Mouse (Mus musculus) heart, embryonic 12.5 days (tissue): ENCODE measurements around the gene Tspan18. TPM values are rescaled to one million over a fixed set of nuclear protein-coding genes. Genes with fewer than 3 reads are reported as not detected.

Source experiments
- ATAC-seq: fragments of 200-750 bp; cut with Nextera tagmentation; 2 replicates; pipeline ENCODE4 v1.8.0; 2017; ENCODE audit warnings: moderate TSS enrichment, moderate library complexity; ENCODE audit not compliant: insufficient number of reproducible peaks, low FRiP score
- H3K27ac ChIP-seq: fragments of 300-500 bp; sonication (generic); 2 replicates; pipeline ENCODE4 v1.5.1; 2016; ENCODE audit warnings: mild to moderate bottlenecking, moderate library complexity; ENCODE audit not compliant: poor library complexity, severe bottlenecking
- H3K27me3 ChIP-seq: fragments of 300-500 bp; sonication (generic); replicated peaks from 2 replicates; pipeline ENCODE4 v1.6.1; 2016; ENCODE audit warnings: mild to moderate bottlenecking, moderate library complexity
- H3K36me3 ChIP-seq: fragments of 300-500 bp; sonication (generic); 2 replicates; pipeline ENCODE4 v1.6.1; 2016; ENCODE audit warnings: mild to moderate bottlenecking, moderate library complexity
- H3K4me1 ChIP-seq: fragments of 300-500 bp; sonication (generic); replicated peaks from 2 replicates; pipeline ENCODE4 v1.6.1; 2016; ENCODE audit warnings: mild to moderate bottlenecking
- H3K4me2 ChIP-seq: fragments of 300-500 bp; sonication (generic); 2 replicates; pipeline ENCODE4 v1.6.1; 2016; ENCODE audit warnings: mild to moderate bottlenecking, moderate library complexity
- H3K4me3 ChIP-seq: fragments of 300-500 bp; sonication (generic); 2 replicates; pipeline ENCODE4 v1.5.1; 2016; ENCODE audit warnings: mild to moderate bottlenecking
- H3K9ac ChIP-seq: fragments of 300-500 bp; sonication (generic); 2 replicates; pipeline ENCODE4 v1.6.1; 2016; ENCODE audit warnings: mild to moderate bottlenecking, moderate library complexity
- H3K9me3 ChIP-seq: fragments of 300-500 bp; sonication (generic); replicated peaks from 2 replicates; pipeline ENCODE4 v1.6.1; 2016; ENCODE audit warnings: mild to moderate bottlenecking, moderate library complexity
- WGBS: fragments of 180-500 bp; shearing (Covaris S2); methylation state at CpG from one replicate; pipeline ENCODE4 v1.1.7; 2016; 5-methylcytosine and 5-hydroxymethylcytosine counted together
- polyA plus RNA-seq: library from polyadenylated mRNA; unstranded; fragments of >200 nt; fragmentation: Nextera tagmentation; extraction: Ambion mirVana; gene quantifications from 2 replicates; pipeline ENCODE4 v1.2.1, GENCODE M21; 2016

The Tspan18 gene
- polyA plus RNA-seq, 1 experiment from 2014 or later = 58.5 TPM

DNA sequence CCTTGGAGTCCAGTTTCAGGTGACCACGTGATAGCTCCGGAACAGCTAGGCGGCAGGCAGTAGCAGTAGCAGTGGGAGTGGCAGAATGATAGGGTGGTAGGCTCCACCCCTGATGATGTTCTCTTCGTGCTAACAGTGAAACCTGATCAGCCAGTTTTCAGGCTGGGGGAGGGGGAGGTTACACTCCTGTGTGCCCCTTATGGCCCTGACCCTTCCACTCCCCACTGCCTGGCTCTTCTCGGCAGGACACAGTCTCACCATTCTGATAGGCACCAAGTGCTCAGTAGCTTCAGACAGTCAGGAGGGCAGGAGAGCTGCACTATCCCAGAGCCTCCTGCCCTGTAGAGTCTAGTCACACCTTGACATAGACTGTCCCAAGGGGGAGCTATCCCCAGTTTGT lies 27.1 kb upstream of the Tspan18 start:
- Histone ChIP-seq H3K9ac (no peak overlapping the region), H3K4me3 (no peak overlapping the region), H3K4me1 (peaks cover 13% of the 10 kb centered on the region), H3K4me2 (no peak overlapping the region), H3K27ac (no peak overlapping the region), H3K27me3 (no peaks in the 10 kb centered on the region; the same call in 1 of the 2 replicates), H3K36me3 (no peaks in the 10 kb centered on the region), H3K9me3 (no peaks in the 10 kb centered on the region)
- 0 out of 2 replicates have a peak, but pooled peaks have one; percentile 20 for ATAC-seq
- WGBS = 12% methylated on average over 5 of the region's 5 CpGs

DNA sequence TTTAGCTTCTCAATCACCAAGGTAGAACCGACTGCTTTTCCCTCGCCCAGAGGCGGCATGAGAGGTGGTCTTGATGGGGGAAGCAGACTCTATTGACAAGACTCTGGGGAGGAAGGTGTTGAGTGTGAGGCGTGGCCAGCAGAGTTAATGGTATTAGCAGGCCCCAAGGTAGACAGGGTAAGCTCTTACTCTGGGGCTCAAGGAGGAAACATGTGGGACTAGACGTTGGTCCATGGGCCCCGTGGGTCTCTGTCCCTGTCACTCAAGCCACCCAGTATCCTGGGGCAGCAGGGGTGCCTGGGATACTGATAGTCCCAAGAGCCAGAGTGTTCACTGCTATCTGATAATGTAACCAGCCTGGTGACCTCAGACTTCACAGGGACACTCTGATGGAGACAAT lies 26.0 kb upstream of the Tspan18 start:
- Histone ChIP-seq H3K36me3 (no peaks in the 10 kb centered on the region), H3K4me2 (no peak overlapping the region), H3K9me3 (no peaks in the 10 kb centered on the region), H3K9ac (no peak overlapping the region), H3K4me1 (peaks cover 17% of the 10 kb centered on the region), H3K27ac (no peak overlapping the region), H3K4me3 (no peak overlapping the region), H3K27me3 (no peaks in the 10 kb centered on the region; the same call in 1 of the 2 replicates)
- no peak for ATAC-seq
- 60% methylated on average over 6 of the region's 6 CpGs for WGBS

DNA sequence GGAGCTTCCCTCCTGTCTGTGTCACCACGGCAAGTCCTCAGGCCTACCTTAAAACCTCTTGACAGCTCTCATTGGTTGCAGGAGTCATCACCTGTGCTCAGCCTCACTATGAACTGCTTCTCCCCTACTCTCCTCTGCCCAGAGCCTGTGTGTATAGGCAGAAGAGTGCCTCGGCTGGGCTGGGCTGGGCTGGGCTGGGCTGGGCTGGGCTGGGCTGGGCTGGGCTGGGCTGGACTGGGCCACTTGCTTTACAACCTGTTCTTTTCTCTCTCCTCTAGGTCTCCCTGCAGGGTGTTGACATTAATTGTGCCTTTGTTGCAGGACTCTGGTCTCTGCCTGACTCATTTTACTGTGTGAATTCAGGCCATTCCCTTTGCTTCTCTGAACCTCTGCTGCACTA lies 23.1 kb upstream of the Tspan18 start:
- Histone ChIP-seq H3K36me3 (no peaks in the 10 kb centered on the region), H3K4me1 (peaks cover 43% of the 10 kb centered on the region), H3K27me3 (no peaks in the 10 kb centered on the region), H3K9me3 (no peaks in the 10 kb centered on the region), H3K9ac (no peak overlapping the region), H3K4me3 (no peak overlapping the region), H3K4me2 (no peak overlapping the region), H3K27ac (no peak overlapping the region)
- ATAC-seq = peak; percentile 36; the same call in 1 of the 2 replicates
- WGBS = 67% methylated on average over 2 of the region's 2 CpGs

DNA sequence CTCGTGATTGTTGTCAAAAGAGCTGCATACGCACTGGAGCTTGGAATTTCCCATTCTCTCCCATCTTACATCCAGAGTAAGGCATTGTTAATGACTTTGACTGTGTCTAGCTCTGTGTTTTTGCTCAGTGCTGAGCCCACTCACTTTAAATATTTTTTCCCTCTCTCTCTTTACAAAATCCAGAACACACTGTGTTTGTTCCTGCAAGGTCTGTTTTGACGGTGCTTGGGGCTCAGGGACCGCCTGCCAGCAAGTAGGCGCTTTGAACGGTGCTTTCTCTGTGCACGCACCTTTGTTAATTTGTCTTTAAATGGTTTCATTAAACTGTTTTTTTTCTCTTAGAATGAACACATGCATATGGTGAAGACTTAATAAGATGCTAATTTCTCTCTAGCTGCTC lies 21.5 kb upstream of the Tspan18 start:
- Histone ChIP-seq H3K27me3 (no peaks in the 10 kb centered on the region), H3K9ac (no peak overlapping the region), H3K4me1 (peaks cover 48% of the 10 kb centered on the region), H3K4me3 (no peak overlapping the region), H3K9me3 (no peaks in the 10 kb centered on the region), H3K36me3 (no peaks in the 10 kb centered on the region), H3K27ac (no peak overlapping the region), H3K4me2 (no peak overlapping the region)
- ATAC-seq = no peak
- WGBS = 66% methylated on average over 7 of the region's 7 CpGs

DNA sequence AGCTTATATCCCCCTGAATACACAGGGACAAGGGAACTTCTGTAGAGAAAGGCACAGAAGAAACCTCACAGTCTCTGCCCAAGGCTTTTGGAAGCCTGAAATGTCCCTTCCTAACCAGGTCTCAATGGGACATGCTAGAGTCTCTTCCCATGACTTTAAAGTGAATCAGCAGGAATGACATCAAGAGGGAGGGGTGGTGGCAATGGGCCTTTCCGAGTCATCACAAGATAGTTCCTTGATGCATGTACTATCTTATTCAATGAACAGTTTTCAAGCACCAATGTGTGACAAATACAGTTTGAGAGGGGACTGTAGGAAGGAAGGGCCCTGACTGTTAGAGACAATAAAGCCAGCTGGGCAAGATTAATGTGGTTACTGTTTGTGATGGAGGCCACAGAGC lies 20.3 kb upstream of the Tspan18 start:
- no peak for ATAC-seq
- Histone ChIP-seq H3K9me3 (no peaks in the 10 kb centered on the region), H3K4me3 (no peak overlapping the region), H3K27ac (no peak overlapping the region), H3K4me2 (no peak overlapping the region), H3K27me3 (no peaks in the 10 kb centered on the region), H3K36me3 (no peaks in the 10 kb centered on the region), H3K4me1 (peaks cover 44% of the 10 kb centered on the region), H3K9ac (no peak overlapping the region)
- WGBS = 55% methylated on average over 1 of the region's 1 CpGs

DNA sequence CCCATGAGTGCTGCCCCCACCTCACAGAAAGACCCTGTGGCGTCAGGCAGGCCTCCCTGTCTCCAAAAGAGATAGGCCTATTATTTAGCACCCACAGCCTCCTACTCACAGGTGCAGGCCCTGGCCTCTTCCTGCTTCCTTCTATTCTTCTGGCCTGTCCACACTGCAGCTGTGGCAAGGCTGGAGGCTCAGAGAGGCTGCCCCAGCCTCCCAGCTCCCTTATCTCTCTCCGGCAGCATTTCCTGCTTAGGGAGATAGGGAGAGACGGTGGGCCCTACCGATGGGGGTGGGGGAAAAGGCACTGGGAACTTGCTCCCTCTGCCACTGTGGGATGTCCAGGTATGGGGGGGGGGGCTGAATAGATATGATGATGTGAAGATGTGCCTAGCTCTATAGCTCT lies 19.4 kb upstream of the Tspan18 start:
- H3K4me3 ChIP-seq = no peak overlapping the region
- no peaks in the 10 kb centered on the region for H3K27me3 ChIP-seq
- peaks cover 45% of the 10 kb centered on the region for H3K4me1 ChIP-seq
- ATAC-seq = peak; percentile 92
- H3K36me3 ChIP-seq = no peaks in the 10 kb centered on the region
- H3K4me2 ChIP-seq = peak overlapping the region; percentile 31
- no peaks in the 10 kb centered on the region for H3K9me3 ChIP-seq
- 4% methylated on average over 4 of the region's 4 CpGs for WGBS
- no peak overlapping the region for H3K9ac ChIP-seq
- peak overlapping the region; percentile 69 for H3K27ac ChIP-seq

DNA sequence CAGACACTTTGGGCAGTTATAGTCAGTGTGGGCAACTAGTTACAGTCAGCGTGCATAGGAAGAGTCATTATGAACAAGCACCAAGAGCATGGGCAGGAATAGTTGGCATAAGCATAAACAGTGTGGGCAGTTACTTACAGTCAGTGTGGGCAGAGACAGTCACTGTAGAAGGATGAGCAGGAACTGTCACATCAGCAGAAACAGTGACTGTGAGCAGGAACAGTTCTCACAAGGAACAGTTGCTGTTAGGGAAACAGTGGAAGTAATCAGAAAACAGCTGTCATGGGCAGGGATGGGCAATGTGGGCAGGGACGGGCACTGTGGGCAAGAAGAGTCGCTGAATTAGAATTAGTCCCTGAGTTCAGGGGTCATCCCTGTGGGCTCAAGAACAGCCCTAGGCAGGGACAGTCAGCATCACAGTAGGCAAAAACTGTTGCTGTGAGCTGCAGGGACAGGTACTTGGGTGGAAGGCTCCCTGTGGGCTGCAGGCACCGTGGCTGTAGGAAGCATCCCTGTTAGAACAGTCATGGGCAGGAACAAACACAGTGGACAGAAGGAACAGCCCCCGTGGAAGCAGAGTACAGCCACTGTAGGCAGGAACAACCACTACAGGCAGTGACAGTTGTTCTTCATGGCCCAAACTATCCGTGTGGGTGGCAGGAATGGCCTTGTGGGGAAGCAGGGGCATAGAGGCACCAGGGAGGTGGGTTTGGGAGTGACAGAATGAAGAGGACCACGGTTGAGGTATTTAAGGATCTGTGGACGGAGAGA lies 18.8 kb upstream of the Tspan18 start:
- Histone ChIP-seq H3K4me2 (peak overlapping the region; percentile 31), H3K27ac (peak overlapping the region; percentile 69), H3K9me3 (no peaks in the 10 kb centered on the region), H3K27me3 (no peaks in the 10 kb centered on the region), H3K36me3 (no peaks in the 10 kb centered on the region), H3K4me3 (no peak overlapping the region), H3K4me1 (peaks cover 45% of the 10 kb centered on the region), H3K9ac (no peak overlapping the region)
- 58% methylated on average over 8 of the region's 8 CpGs for WGBS
- ATAC-seq = peak; percentile 22; the same call in 1 of the 2 replicates

DNA sequence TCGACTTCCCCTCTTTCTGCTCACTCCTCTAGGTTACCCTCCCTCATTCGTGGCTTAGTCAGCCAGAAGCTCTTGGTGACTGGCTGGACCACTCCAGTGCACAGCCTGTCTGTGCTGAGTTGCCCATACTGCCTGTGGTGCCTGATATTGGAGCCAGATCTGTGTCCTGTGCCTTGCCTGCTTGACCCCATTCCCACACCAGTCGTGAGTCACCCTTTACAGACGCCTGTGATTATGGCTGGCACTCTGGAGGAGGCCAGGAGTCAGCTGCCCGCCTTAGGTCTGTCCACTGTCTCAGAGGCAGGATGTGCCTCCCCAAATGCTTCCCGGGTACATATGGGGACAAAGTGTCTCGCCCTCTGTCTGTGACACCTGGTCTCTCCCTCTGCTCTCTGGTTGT lies 17.0 kb upstream of the Tspan18 start:
- Histone ChIP-seq H3K27me3 (no peaks in the 10 kb centered on the region), H3K36me3 (no peaks in the 10 kb centered on the region), H3K9ac (no peak overlapping the region), H3K4me1 (peaks cover 54% of the 10 kb centered on the region), H3K9me3 (no peaks in the 10 kb centered on the region), H3K27ac (no peak overlapping the region), H3K4me2 (no peak overlapping the region), H3K4me3 (no peak overlapping the region)
- ATAC-seq = no peak
- 49% methylated on average over 7 of the region's 7 CpGs for WGBS

DNA sequence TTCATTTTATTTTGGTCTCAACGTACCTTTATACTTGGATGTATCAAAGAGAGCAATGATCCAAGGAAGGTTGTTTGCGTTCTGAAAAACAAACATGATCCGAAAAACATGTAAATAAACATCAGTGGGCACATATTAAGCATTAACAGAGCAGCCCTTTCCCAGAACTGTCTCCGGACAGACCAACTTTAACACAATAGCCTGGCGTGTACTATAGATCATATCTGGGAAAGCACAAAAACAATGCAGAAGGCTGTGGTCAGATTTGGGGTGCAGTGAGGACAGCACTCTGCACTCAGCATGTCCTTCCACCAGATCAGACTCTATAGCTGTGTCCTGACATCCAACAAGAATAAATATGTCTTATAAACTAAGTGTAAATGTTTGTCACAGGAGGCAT lies 12.7 kb upstream of the Tspan18 start:
- Histone ChIP-seq H3K4me2 (no peak overlapping the region), H3K27ac (peak overlapping the region; percentile 20; the same call in 1 of the 2 replicates), H3K36me3 (no peaks in the 10 kb centered on the region), H3K9ac (no peak overlapping the region), H3K9me3 (no peaks in the 10 kb centered on the region), H3K4me1 (peaks cover 34% of the 10 kb centered on the region), H3K27me3 (no peaks in the 10 kb centered on the region), H3K4me3 (no peak overlapping the region)
- 74% methylated on average over 5 of the region's 5 CpGs for WGBS
- ATAC-seq = no peak

DNA sequence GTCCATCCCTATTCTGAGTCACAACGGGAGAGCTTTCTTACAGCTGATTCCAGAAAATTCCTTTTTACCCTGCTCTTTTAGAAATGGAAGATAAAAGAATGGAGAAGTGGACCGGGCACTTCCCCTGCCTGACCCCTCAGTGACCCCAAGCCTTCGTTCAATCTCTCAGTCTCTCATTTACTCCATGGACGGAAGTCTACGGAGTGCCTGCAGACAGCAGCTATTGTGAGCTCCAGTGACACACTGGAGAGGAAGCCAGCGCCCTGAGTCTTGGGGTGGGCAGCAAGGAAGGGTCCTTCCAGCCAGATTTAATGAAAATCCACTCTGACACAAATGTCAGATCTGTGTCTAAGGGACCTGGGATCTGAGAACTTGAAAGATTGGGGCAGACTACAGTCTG lies 12.3 kb upstream of the Tspan18 start:
- 21% methylated on average over 6 of the region's 6 CpGs for WGBS
- peak overlapping the region; percentile 20; the same call in 1 of the 2 replicates for H3K27ac ChIP-seq

DNA sequence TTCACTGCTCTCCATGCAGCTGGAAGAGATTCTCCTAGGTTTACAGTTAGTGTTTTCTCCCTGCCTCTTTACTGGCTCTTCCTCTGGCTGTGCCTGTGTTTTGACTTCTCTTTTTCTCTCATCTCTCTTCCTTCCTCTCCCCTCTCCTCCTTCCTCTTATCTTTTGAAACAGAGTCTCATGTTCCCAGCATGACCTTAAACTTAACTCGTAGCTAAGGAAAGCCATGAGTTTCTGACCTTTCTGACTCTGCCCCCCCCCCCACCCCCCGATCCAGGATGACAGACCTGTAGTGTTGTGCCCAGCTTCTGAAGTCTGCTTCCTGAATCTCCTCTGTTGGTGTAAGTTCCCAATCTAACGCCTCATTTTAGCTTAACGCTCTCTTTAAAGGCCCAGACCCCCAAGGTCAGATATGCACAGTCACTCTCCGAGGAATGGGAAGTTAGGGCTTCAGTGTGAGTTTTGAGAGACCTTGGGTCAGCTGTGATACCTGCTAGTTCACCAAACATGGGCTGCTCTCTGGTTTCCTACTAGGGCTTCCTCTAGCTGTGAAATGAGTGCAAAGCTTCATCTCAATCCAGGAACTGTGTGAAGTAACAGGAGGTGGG lies 11.5 kb upstream of the Tspan18 start:
- no peaks in the 10 kb centered on the region for H3K9me3 ChIP-seq
- WGBS = 27% methylated on average over 5 of the region's 5 CpGs
- no peak for ATAC-seq
- H3K4me3 ChIP-seq = no peak overlapping the region
- H3K4me2 ChIP-seq = no peak overlapping the region
- H3K36me3 ChIP-seq = no peaks in the 10 kb centered on the region
- H3K9ac ChIP-seq = no peak overlapping the region
- H3K27ac ChIP-seq = 0 out of 2 replicates have a peak overlapping the region, but pooled peaks have one; percentile 1
- H3K27me3 ChIP-seq = no peaks in the 10 kb centered on the region
- peaks cover 25% of the 10 kb centered on the region for H3K4me1 ChIP-seq

More for the DNA sequence above, 12.3 kb upstream of the Tspan18 start:
- H3K9ac ChIP-seq = no peak overlapping the region
- no peaks in the 10 kb centered on the region for H3K36me3 ChIP-seq
- H3K4me3 ChIP-seq = no peak overlapping the region
- peaks cover 30% of the 10 kb centered on the region for H3K4me1 ChIP-seq
- H3K4me2 ChIP-seq = no peak overlapping the region
- H3K27me3 ChIP-seq = no peaks in the 10 kb centered on the region
- 0 out of 2 replicates have a peak, but pooled peaks have one; percentile 53 for ATAC-seq
- H3K9me3 ChIP-seq = no peaks in the 10 kb centered on the region
